Mouse (Mus musculus) midbrain, embryonic 14.5 days (tissue): ENCODE measurements around the gene Ifna9. TPM values are rescaled to one million over a fixed set of nuclear protein-coding genes. Genes with fewer than 3 reads are reported as not detected.
A peak's percentile ranks its signal among the peaks of the same experiment; 100 is the strongest.

Experiments used
- ATAC-seq: fragments of 200-750 bp; cut with Nextera tagmentation; 2 replicates; pipeline ENCODE4 v1.8.0; 2017; ENCODE audit warnings: moderate number of reproducible peaks, moderate library complexity; ENCODE audit not compliant: low FRiP score, low TSS enrichment
- DNase-seq: peaks from one replicate; pipeline ENCODE4 v3.0.0-alpha.2; 2015
- H3K27ac ChIP-seq: fragments of 300-500 bp; sonication (generic); replicated peaks from 2 replicates; pipeline ENCODE4 v1.5.1; 2014; ENCODE audit warnings: mild to moderate bottlenecking, low read depth, low read length, moderate library complexity
- H3K27me3 ChIP-seq: fragments of 300-500 bp; sonication (generic); 2 replicates; pipeline ENCODE4 v1.6.1; 2014; ENCODE audit warnings: low read length, control low read depth, mixed read lengths; ENCODE audit not compliant: control insufficient read depth, insufficient read depth
- H3K36me3 ChIP-seq: fragments of 300-500 bp; sonication (generic); 2 replicates; pipeline ENCODE4 v1.6.1; 2014; ENCODE audit warnings: low read length, control low read depth; ENCODE audit not compliant: control insufficient read depth, insufficient read depth
- H3K4me1 ChIP-seq: fragments of 300-500 bp; sonication (generic); 2 replicates; pipeline ENCODE4 v1.6.1; 2014; ENCODE audit warnings: mild to moderate bottlenecking, antibody characterized with exemption, low read length, control low read depth; ENCODE audit not compliant: control insufficient read depth, insufficient read depth
- H3K4me2 ChIP-seq: fragments of 300-500 bp; sonication (generic); 2 replicates; pipeline ENCODE4 v1.6.1; 2014; ENCODE audit warnings: mild to moderate bottlenecking, low read length, moderate library complexity
- H3K4me3 ChIP-seq: fragments of 300-500 bp; sonication (generic); replicated peaks from 2 replicates; pipeline ENCODE4 v1.5.1; 2014; ENCODE audit warnings: low read depth, low read length
- H3K9ac ChIP-seq: fragments of 300-500 bp; sonication (generic); replicated peaks from 2 replicates; pipeline ENCODE4 v1.6.1; 2014; ENCODE audit warnings: mild to moderate bottlenecking, low read length, moderate library complexity
- H3K9me3 ChIP-seq: fragments of 300-500 bp; sonication (generic); 2 replicates; pipeline ENCODE4 v1.6.1; 2016; ENCODE audit warnings: low read length, control low read depth, mixed read lengths; ENCODE audit not compliant: control insufficient read depth
- WGBS: fragments of 180-500 bp; shearing (Covaris S2); extraction: QIAGEN DNeasy Blood & Tissue Kit; methylation state at CpG from one replicate; pipeline ENCODE4 v1.1.7; 2014; 5-methylcytosine and 5-hydroxymethylcytosine counted together
- polyA plus RNA-seq: library from polyadenylated mRNA; unstranded; fragments of >200 nt; fragmentation: Nextera tagmentation; extraction: Ambion mirVana; gene quantifications from 2 replicates; pipeline ENCODE4 v1.2.1, GENCODE M21; 2014

Gene Ifna9
- polyA plus RNA-seq, 1 experiment from 2014 or later, result not detected

- H3K4me1 ChIP-seq, result no peaks in the 10 kb centered on the region
- H3K36me3 ChIP-seq, result no peaks in the 10 kb centered on the region
- peak; percentile 79 for DNase-seq
- no peak for ATAC-seq
- no peak overlapping the region for H3K27ac ChIP-seq
- H3K9me3 ChIP-seq, result no peaks in the 10 kb centered on the region
- WGBS, result 36% methylated on average over 22 of the region's 22 CpGs
- H3K4me2 ChIP-seq, result peak overlapping the region; percentile 36
- H3K27me3 ChIP-seq, result no peaks in the 10 kb centered on the region
- no peak overlapping the region for H3K4me3 ChIP-seq
- no peak overlapping the region for H3K9ac ChIP-seq
These were observed 41.8 kb downstream of the Ifna9 start for GRCm38 (mm10) chr4:88550161-88550945.

DNA sequence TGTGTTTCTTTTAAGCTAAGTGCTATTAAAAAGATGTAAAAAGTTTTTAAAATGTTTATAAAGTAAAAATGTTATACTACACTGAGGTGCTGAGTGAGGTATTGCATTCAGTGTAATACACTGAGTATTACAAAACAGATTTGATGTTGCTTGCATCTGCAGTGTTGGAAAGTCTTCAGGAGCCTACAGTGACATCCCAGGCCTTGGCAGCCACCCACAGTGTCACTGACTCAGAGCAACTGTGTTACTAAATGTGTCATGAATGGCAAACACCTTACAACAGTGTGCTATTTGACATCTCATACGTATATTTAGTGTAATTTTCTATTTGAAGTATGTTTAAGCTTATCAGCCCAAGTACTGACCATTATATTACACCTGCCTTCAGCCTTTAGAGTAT is 44.2 kb downstream of the Ifna9 start:
- Histone ChIP-seq H3K9me3 (no peaks in the 10 kb centered on the region), H3K4me2 (no peak overlapping the region), H3K27ac (no peak overlapping the region), H3K9ac (no peak overlapping the region), H3K4me3 (no peak overlapping the region), H3K36me3 (no peaks in the 10 kb centered on the region), H3K27me3 (no peaks in the 10 kb centered on the region), H3K4me1 (no peaks in the 10 kb centered on the region)
- DNase-seq, result no peak
- ATAC-seq, result no peak
- WGBS, result 88% methylated on average over 1 of the region's 1 CpGs

GRCm38 (mm10) chr4:88543649-88544234 is 48.4 kb downstream of the Ifna9 start:
- Histone ChIP-seq H3K4me2 (no peak overlapping the region), H3K9ac (no peak overlapping the region), H3K27me3 (no peaks in the 10 kb centered on the region), H3K4me1 (no peaks in the 10 kb centered on the region), H3K9me3 (no peaks in the 10 kb centered on the region), H3K4me3 (no peak overlapping the region), H3K27ac (no peak overlapping the region), H3K36me3 (no peaks in the 10 kb centered on the region)
- 27% methylated on average over 2 of the region's 2 CpGs for WGBS
- DNase-seq (peak; percentile 90), ATAC-seq (peak; percentile 72)

Other genes starting within 250 kb of the Ifna9 start
- gene Hacd4, start 153.5 kb downstream of the Ifna9 start, polyA plus RNA-seq, result 2.4 and 3.8 TPM in 2 replicates
- gene Ifnb1, start 69.6 kb downstream of the Ifna9 start, polyA plus RNA-seq, result not detected in 2 replicates
- gene Ifna15, start 34.1 kb downstream of the Ifna9 start, polyA plus RNA-seq, result not detected in 2 replicates
- gene Ifna14, start 20.6 kb downstream of the Ifna9 start, polyA plus RNA-seq, result not detected in 2 replicates
- not detected in 2 replicates for gene Ifna12, start 11.0 kb upstream of the Ifna9 start, polyA plus RNA-seq
- gene C87499, start 42.0 kb upstream of the Ifna9 start, polyA plus RNA-seq, result not detected in 2 replicates
- gene Ifna13, start 52.1 kb upstream of the Ifna9 start, polyA plus RNA-seq, result not detected in 2 replicates
- gene Ifna16, start 84.5 kb upstream of the Ifna9 start, polyA plus RNA-seq, result not detected in 2 replicates
- gene Ifna2, start 91.5 kb upstream of the Ifna9 start, polyA plus RNA-seq, result not detected in 2 replicates
- not detected in 2 replicates for gene Ifnab, start 99.0 kb upstream of the Ifna9 start, polyA plus RNA-seq
- gene Gm26566, start 129.4 kb upstream of the Ifna9 start, polyA plus RNA-seq, result 1.8 and 2.2 TPM in 2 replicates
- gene Klhl9, start 130.1 kb upstream of the Ifna9 start, polyA plus RNA-seq, result 137 and 177 TPM in 2 replicates
- not detected in 2 replicates for gene Gm13271, start 162.5 kb upstream of the Ifna9 start, polyA plus RNA-seq
- not detected in 2 replicates for gene Gm13283, start 167.7 kb upstream of the Ifna9 start, polyA plus RNA-seq
- gene Gm13290, start 181.4 kb upstream of the Ifna9 start, polyA plus RNA-seq, result not detected in 2 replicates
- not detected in 2 replicates for gene Gm13289, start 184.5 kb upstream of the Ifna9 start, polyA plus RNA-seq
- not detected in 2 replicates for gene Gm13272, start 187.5 kb upstream of the Ifna9 start, polyA plus RNA-seq
- not detected in 2 replicates for gene Ifnz, start 189.7 kb upstream of the Ifna9 start, polyA plus RNA-seq
- gene Gm13276, start 193.3 kb upstream of the Ifna9 start, polyA plus RNA-seq, result not detected in 2 replicates
- not detected in 2 replicates for gene Gm13277, start 196.2 kb upstream of the Ifna9 start, polyA plus RNA-seq
- not detected in 2 replicates for gene Gm13278, start 199.2 kb upstream of the Ifna9 start, polyA plus RNA-seq
- gene Gm13275, start 202.1 kb upstream of the Ifna9 start, polyA plus RNA-seq, result not detected in 2 replicates
- gene Gm13279, start 205.0 kb upstream of the Ifna9 start, polyA plus RNA-seq, result not detected in 2 replicates
- 0.17 TPM in 1 of 2 replicates, not detected in the other for gene Gm13285, start 207.3 kb upstream of the Ifna9 start, polyA plus RNA-seq
- gene Gm13287, start 210.9 kb upstream of the Ifna9 start, polyA plus RNA-seq, result not detected in 2 replicates
- gene Gm13288, start 213.1 kb upstream of the Ifna9 start, polyA plus RNA-seq, result 0.08 TPM in 1 of 2 replicates, not detected in the other
- not detected in 2 replicates for gene Ifna7, start 223.8 kb upstream of the Ifna9 start, polyA plus RNA-seq
- not detected in 2 replicates for gene Ifna11, start 227.6 kb upstream of the Ifna9 start, polyA plus RNA-seq
- not detected in 2 replicates for gene Ifna6, start 235.0 kb upstream of the Ifna9 start, polyA plus RNA-seq
- gene Ifna5, start 243.1 kb upstream of the Ifna9 start, polyA plus RNA-seq, result not detected in 2 replicates
- gene Ifna4, start 249.5 kb upstream of the Ifna9 start, polyA plus RNA-seq, result not detected in 2 replicates